Comparison of ENCODE assay signal across 8 mouse cellular contexts in genomic region chr17:69416920-69417661, GRCm38 (mm10). TPM values are rescaled to one million over a fixed set of nuclear protein-coding genes. Genes with fewer than 3 reads are reported as not detected.
DNase-seq lines count a peak whose midpoint lies in the region; ATAC-seq and TF ChIP-seq lines count a peak whose summit lies in the region.

No protein-coding gene starts in this region.

- WGBS in embryonic facial prominence, embryonic 13.5 days, result under 1% methylated on average over 56 of the region's 56 CpGs
- under 1% methylated on average over 56 of the region's 56 CpGs for WGBS in heart, adult 2 months
- under 1% methylated on average over 56 of the region's 56 CpGs for WGBS in limb, embryonic 13.5 days
- WGBS in midbrain, embryonic 16.5 days, result under 1% methylated on average over 53 of the region's 56 CpGs

- H3K9me3 ChIP-seq in embryonic facial prominence, embryonic 13.5 days, result no peaks in the 10 kb centered on the region
- H3K9me3 ChIP-seq in limb, embryonic 13.5 days, result no peaks in the 10 kb centered on the region
- H3K9me3 ChIP-seq in midbrain, embryonic 16.5 days (replicated peaks; ENCODE audit: control insufficient read depth, low read length, poor library complexity, severe bottlenecking), result no peaks in the 10 kb centered on the region

- H3K79me2 ChIP-seq in heart, adult 2 months (replicated peaks; ENCODE audit: control insufficient read depth, insufficient read depth, low read length), result no peaks in the 10 kb centered on the region

- intact Hi-C loops in heart, adult 2 months (cut with DNase I), result loop anchor here (1.0 to 2.0 kb wide), 2 partner anchors 20 to 34 kb away; partner anchors contain the start of gene Zbtb14

- peak overlapping the region; percentile 95 for H3K27ac ChIP-seq in embryonic facial prominence, embryonic 13.5 days
- H3K27ac ChIP-seq in heart, adult 2 months, result peak overlapping the region; percentile 100
- H3K27ac ChIP-seq in limb, embryonic 13.5 days, result peak overlapping the region; percentile 93
- H3K27ac ChIP-seq in midbrain, embryonic 16.5 days (ENCODE audit: low read length), result peak overlapping the region; percentile 97

- no peaks in the 10 kb centered on the region for H3K4me1 ChIP-seq in embryonic facial prominence, embryonic 13.5 days
- 0 out of 2 replicates have a peak, but pooled peaks cover 2% of the 10 kb centered on the region for H3K4me1 ChIP-seq in heart, adult 2 months (ENCODE audit: control insufficient read depth, insufficient read depth, low read length)
- peaks cover 16% of the 10 kb centered on the region for H3K4me1 ChIP-seq in limb, embryonic 13.5 days
- peaks cover 6% of the 10 kb centered on the region for H3K4me1 ChIP-seq in midbrain, embryonic 16.5 days (ENCODE audit: control insufficient read depth, insufficient read depth, low read length)

- peak; percentile 95 for DNase-seq in 3134 (ENCODE audit: extremely low read depth, insufficient read length, low spot score)
- DNase-seq in adrenal gland, postnatal 36 days, result peak; percentile 97
- DNase-seq in heart, adult 2 months, result peak; percentile 97 to 99
- peak; percentile 90 to 94 for DNase-seq in kidney, adult 8-10 months
- peak; percentile 90 to 96 for DNase-seq in spleen, postnatal 10 days (ENCODE audit: low spot score in 2 of 2)

- no peak for TF ChIP-seq EP300 in heart, adult 2 months (IDR thresholded peaks at IDR 0.05; ENCODE audit: insufficient read depth, low read depth, low read length)

- ATAC-seq in embryonic facial prominence, embryonic 13.5 days (ENCODE audit: insufficient number of reproducible peaks, insufficient read depth, low FRiP score, low TSS enrichment, low read depth), result peak; percentile 99
- peak; percentile 98 for ATAC-seq in limb, embryonic 13.5 days (ENCODE audit: low FRiP score, low read depth)
- peak; percentile 100 for ATAC-seq in midbrain, embryonic 16.5 days

- H3K9ac ChIP-seq in embryonic facial prominence, embryonic 13.5 days, result peak overlapping the region; percentile 91
- peak overlapping the region; percentile 89 for H3K9ac ChIP-seq in heart, adult 2 months (ENCODE audit: low read depth, low read length)
- H3K9ac ChIP-seq in limb, embryonic 13.5 days, result peak overlapping the region; percentile 88
- H3K9ac ChIP-seq in midbrain, embryonic 16.5 days (ENCODE audit: low read depth, low read length), result peak overlapping the region; percentile 90

- no peaks in the 10 kb centered on the region for H3K36me3 ChIP-seq in embryonic facial prominence, embryonic 13.5 days
- H3K36me3 ChIP-seq in heart, adult 2 months (ENCODE audit: control insufficient read depth, insufficient read depth, low read length), result 0 out of 2 replicates have a peak, but pooled peaks cover 2% of the 10 kb centered on the region
- no peaks in the 10 kb centered on the region for H3K36me3 ChIP-seq in limb, embryonic 13.5 days
- H3K36me3 ChIP-seq in midbrain, embryonic 16.5 days (ENCODE audit: control insufficient read depth, insufficient read depth, low read length), result no peaks in the 10 kb centered on the region

- TF ChIP-seq CTCF in heart, adult 2 months (IDR thresholded peaks at IDR 0.05), result no peak

- peak overlapping the region; percentile 84 for H3K4me3 ChIP-seq in embryonic facial prominence, embryonic 13.5 days
- H3K4me3 ChIP-seq in heart, adult 2 months, result peak overlapping the region; percentile 90
- peak overlapping the region; percentile 77 for H3K4me3 ChIP-seq in limb, embryonic 13.5 days
- peak overlapping the region; percentile 83 for H3K4me3 ChIP-seq in midbrain, embryonic 16.5 days (ENCODE audit: low read depth, low read length)

- H3K4me2 ChIP-seq in embryonic facial prominence, embryonic 13.5 days, result peak overlapping the region; percentile 74
- peak overlapping the region; percentile 71 for H3K4me2 ChIP-seq in limb, embryonic 13.5 days (replicated peaks)
- peak overlapping the region; percentile 84 for H3K4me2 ChIP-seq in midbrain, embryonic 16.5 days (ENCODE audit: low read length)

- no peaks in the 10 kb centered on the region for H3K27me3 ChIP-seq in embryonic facial prominence, embryonic 13.5 days
- no peaks in the 10 kb centered on the region for H3K27me3 ChIP-seq in heart, adult 2 months (ENCODE audit: control insufficient read depth, insufficient read depth, low read length)
- no peaks in the 10 kb centered on the region for H3K27me3 ChIP-seq in limb, embryonic 13.5 days
- H3K27me3 ChIP-seq in midbrain, embryonic 16.5 days (ENCODE audit: control insufficient read depth, insufficient read depth, low read depth, low read length), result no peaks in the 10 kb centered on the region

- TF ChIP-seq POLR2A in heart, adult 2 months (IDR thresholded peaks at IDR 0.05; ENCODE audit: insufficient read depth, low read depth, low read length), result peak; percentile 74

RNA-seq across cellular contexts. Expression of gene Akain1, which starts 22.0 kb away (rescaled TPM):
- total RNA-seq in adrenal gland, postnatal 36 days (2021), result not detected
- not detected in 2 replicates for polyA plus RNA-seq in embryonic facial prominence, embryonic 13.5 days (2015; fragmentation: Nextera tagmentation; extraction: Ambion mirVana)
- total RNA-seq in heart, adult 2 months (2021), result not detected
- 0.12 and 0.18 TPM in 2 replicates for polyA plus RNA-seq in heart, adult 2 months (2012; rRNA removed)
- not detected in 2 replicates for polyA plus RNA-seq in limb, embryonic 13.5 days (2015; fragmentation: Nextera tagmentation; extraction: Ambion mirVana)
- polyA plus RNA-seq in midbrain, embryonic 16.5 days (2015; fragmentation: Nextera tagmentation; extraction: Ambion mirVana), result 0.40 and 0.75 TPM in 2 replicates

RNA-seq across cellular contexts. Expression of gene Zbtb14, which starts 34.2 kb away (rescaled TPM):
- 10 to 100 TPM; 14.5 to 17.4 TPM for total RNA-seq in adrenal gland, postnatal 36 days (2021)
- polyA plus RNA-seq in embryonic facial prominence, embryonic 13.5 days (2015; fragmentation: Nextera tagmentation; extraction: Ambion mirVana), result 24.4 and 29.3 TPM in 2 replicates
- total RNA-seq in heart, adult 2 months (2021), result 10 to 100 TPM in 1 of 2 experiments, 1 to 10 TPM in 1; 8.5 to 10.6 TPM
- polyA plus RNA-seq in heart, adult 2 months (2012; rRNA removed), result 3.9 and 6.9 TPM in 2 replicates
- polyA plus RNA-seq in limb, embryonic 13.5 days (2015; fragmentation: Nextera tagmentation; extraction: Ambion mirVana), result 25.0 and 26.2 TPM in 2 replicates
- 32.2 and 34.9 TPM in 2 replicates for polyA plus RNA-seq in midbrain, embryonic 16.5 days (2015; fragmentation: Nextera tagmentation; extraction: Ambion mirVana)

Comparison
In these comparisons a context has a peak if more than half of its experiments do, and no peak if none do; other contexts are left out.
1. Peak in every context shown above with its lines: DNase-seq, ATAC-seq, H3K4me3 ChIP-seq and H3K27ac ChIP-seq.